Mouse (Mus musculus) lung, embryonic 16.5 days (tissue): ENCODE data around the gene Tnni3k. TPM values are rescaled to one million over a fixed set of nuclear protein-coding genes. Genes with fewer than 3 reads are reported as not detected.

Experiments
- ATAC-seq: fragments of 200-750 bp; cut with Nextera tagmentation; 2 replicates; pipeline ENCODE4 v1.8.0; 2017; ENCODE audit warnings: low read depth, mild to moderate bottlenecking, moderate library complexity
- H3K27ac ChIP-seq: fragments of 300-500 bp; sonication (generic); 2 replicates; pipeline ENCODE4 v1.5.1; 2014; ENCODE audit warnings: mild to moderate bottlenecking, control low read depth, low read length
- H3K27me3 ChIP-seq: fragments of 300-500 bp; sonication (generic); 2 replicates; pipeline ENCODE4 v1.6.1; 2014; ENCODE audit warnings: low read depth, low read length, mixed read lengths; ENCODE audit not compliant: control insufficient read depth, insufficient read depth
- H3K36me3 ChIP-seq: fragments of 300-500 bp; sonication (generic); 2 replicates; pipeline ENCODE4 v1.6.1; 2014; ENCODE audit warnings: low read length; ENCODE audit not compliant: control insufficient read depth, insufficient read depth
- H3K4me1 ChIP-seq: fragments of 300-500 bp; sonication (generic); replicated peaks from 2 replicates; pipeline ENCODE4 v1.6.1; 2014; ENCODE audit warnings: low read length, mixed read lengths; ENCODE audit not compliant: control insufficient read depth, insufficient read depth
- H3K4me2 ChIP-seq: fragments of 300-500 bp; sonication (generic); 2 replicates; pipeline ENCODE4 v1.6.1; 2014; ENCODE audit warnings: low read depth, low read length, control low read depth
- H3K4me3 ChIP-seq: fragments of 300-500 bp; sonication (generic); 2 replicates; pipeline ENCODE4 v1.5.1; 2014; ENCODE audit warnings: mild to moderate bottlenecking, low read length, control low read depth
- H3K9ac ChIP-seq: fragments of 300-500 bp; sonication (generic); 2 replicates; pipeline ENCODE4 v1.6.1; 2014; ENCODE audit warnings: low read length, control low read depth
- H3K9me3 ChIP-seq: fragments of 300-500 bp; sonication (generic); 2 replicates; pipeline ENCODE4 v1.6.1; 2016; ENCODE audit warnings: low read length; ENCODE audit not compliant: control insufficient read depth
- WGBS: fragments of 180-500 bp; shearing (Covaris S2); extraction: QIAGEN DNeasy Blood & Tissue Kit; methylation state at CpG from one replicate; pipeline ENCODE4 v1.1.7; 2014; 5-methylcytosine and 5-hydroxymethylcytosine counted together
- polyA plus RNA-seq: library from polyadenylated mRNA; unstranded; fragments of >200 nt; fragmentation: Nextera tagmentation; extraction: Ambion mirVana; gene quantifications from 2 replicates; pipeline ENCODE4 v1.2.1, GENCODE M21; 2015

Tnni3k gene
- polyA plus RNA-seq = 0.77 and 1.1 TPM in 2 replicates

DNA sequence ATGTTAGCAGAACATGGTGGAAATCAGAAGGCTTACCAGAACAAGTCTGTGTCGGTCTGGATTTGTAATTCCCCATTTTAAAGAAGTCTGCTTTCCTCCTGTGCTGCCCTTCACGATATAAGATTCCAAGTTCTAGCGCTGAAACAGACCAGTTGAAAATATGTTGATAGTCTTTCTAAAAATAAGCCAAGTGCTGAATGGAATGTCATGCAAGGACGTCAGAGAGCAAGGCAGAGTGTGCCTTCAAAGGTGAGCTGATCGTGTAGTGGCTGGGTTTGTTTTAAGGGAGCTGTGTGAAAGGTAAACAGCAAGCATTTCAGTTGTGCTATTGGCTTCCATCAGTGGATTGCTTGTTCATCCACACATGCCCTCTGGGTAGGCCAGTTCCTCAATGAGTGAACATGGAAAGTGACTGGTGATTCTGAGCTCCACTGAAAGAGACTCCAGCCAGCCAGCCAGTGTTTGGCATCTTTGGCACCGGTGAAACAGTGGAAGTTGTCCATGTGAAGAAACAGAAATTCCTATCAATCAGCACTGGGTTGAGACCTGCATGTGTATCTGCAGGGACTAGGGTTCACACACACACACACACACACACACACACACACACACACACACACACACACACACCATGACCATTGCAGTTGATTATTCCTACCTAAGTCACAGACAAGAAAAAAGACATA, at the start of gene Tnni3k:
Tnni3k (minus strand) TSS at position 177 of the 686 bp plus-strand sequence.
- H3K9ac ChIP-seq = no peak within 1 kb of the TSS
- H3K27ac ChIP-seq = no peak within 1 kb of the TSS
- H3K36me3 ChIP-seq = no peaks in the 10 kb centered on the region
- no peaks in the 10 kb centered on the region for H3K27me3 ChIP-seq
- H3K4me1 ChIP-seq = no peaks in the 10 kb centered on the region
- H3K4me3 ChIP-seq = no peak within 1 kb of the TSS
- no peak within 1 kb of the TSS for H3K4me2 ChIP-seq
- ATAC-seq = no peak
- WGBS = 46% methylated on average over 6 of the region's 6 CpGs
- H3K9me3 ChIP-seq = no peaks in the 10 kb centered on the region

DNA sequence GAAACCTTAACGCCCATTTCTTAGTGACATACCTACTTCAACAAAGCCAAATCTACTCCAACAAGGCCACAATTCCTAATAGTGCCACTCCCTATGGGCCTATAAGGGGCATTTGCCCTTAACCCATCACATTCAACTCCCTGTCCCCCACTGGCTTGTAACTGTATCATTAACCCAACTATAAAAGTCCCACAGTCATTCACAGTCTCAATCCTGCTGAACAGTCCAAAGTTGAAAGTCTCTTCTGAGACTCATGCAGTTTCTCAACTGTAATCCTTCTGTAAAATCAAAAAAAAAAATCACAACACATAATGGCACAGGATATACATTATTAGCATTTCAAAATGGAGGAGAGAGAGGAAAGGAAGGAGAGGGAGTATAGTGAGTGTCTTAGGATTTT, 44.1 kb upstream of the Tnni3k start:
- no peaks in the 10 kb centered on the region for H3K36me3 ChIP-seq
- WGBS = 81% methylated on average over 1 of the region's 1 CpGs
- no peak for ATAC-seq
- no peak overlapping the region for H3K27ac ChIP-seq
- H3K9me3 ChIP-seq = no peaks in the 10 kb centered on the region
- H3K27me3 ChIP-seq = no peaks in the 10 kb centered on the region
- no peak overlapping the region for H3K4me2 ChIP-seq
- H3K4me1 ChIP-seq = no peaks in the 10 kb centered on the region
- H3K4me3 ChIP-seq = no peak overlapping the region
- no peak overlapping the region for H3K9ac ChIP-seq

DNA sequence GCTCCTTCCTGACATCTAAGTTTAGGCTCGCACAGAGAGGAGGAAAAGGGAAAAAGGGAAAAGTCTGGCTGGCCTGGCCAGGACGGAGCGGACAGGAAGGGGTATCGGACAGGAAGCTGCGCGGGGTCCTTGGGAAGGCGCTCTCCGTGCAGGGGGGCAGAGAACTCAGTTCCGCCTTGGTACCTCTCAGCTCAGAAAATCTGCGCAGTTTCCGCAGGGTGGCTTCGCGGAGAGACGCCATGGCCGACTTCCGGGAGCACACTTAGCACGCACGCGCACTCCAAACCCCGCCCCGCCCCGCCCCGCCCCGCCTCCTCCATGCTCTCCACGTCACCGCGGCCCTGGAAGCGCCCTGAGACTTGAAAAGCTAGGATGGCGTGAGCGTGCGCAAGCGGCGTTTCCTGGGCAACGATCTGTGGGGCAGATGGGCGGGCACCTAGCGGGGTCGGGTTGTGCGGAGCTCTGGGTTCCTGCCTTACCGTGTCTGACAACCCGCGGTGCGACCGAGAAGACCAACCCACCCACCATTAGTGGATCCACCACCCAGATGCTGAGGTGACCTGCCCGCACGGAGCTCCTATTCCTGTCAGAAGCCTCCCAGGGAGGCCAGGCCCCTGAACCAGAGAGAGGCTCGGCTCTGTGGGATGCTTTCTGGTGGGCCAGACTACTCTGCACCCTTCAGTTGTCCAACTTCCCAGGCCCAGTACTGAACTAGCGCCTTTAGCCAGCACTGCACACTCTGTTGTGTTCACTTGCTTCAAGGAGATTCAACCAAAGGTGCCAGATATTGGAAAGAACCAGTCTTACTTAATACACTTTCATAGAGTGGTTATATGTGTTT, 38.1 kb upstream of the Tnni3k start, which contains the start of the genes Fpgt and Lrriq3:
Fpgt (minus strand) TSS at position 288 of the 841 bp plus-strand sequence.
Lrriq3 (plus strand) TSS at position 319 of the 841 bp plus-strand sequence.
- peak; percentile 99 for ATAC-seq
- H3K4me2 ChIP-seq = peak within 1 kb of the TSS; percentile 77
- 0 out of 2 replicates have a peak, but pooled peaks cover 3% of the 10 kb centered on the region for H3K36me3 ChIP-seq
- peak within 1 kb of the TSS; percentile 85 for H3K9ac ChIP-seq
- H3K27me3 ChIP-seq = no peaks in the 10 kb centered on the region
- peaks cover 4% of the 10 kb centered on the region for H3K4me1 ChIP-seq
- H3K4me3 ChIP-seq = peak within 1 kb of the TSS; percentile 62
- peak within 1 kb of the TSS; percentile 80 for H3K27ac ChIP-seq
- WGBS = 1% methylated on average over 44 of the region's 47 CpGs
- H3K9me3 ChIP-seq = no peaks in the 10 kb centered on the region

DNA sequence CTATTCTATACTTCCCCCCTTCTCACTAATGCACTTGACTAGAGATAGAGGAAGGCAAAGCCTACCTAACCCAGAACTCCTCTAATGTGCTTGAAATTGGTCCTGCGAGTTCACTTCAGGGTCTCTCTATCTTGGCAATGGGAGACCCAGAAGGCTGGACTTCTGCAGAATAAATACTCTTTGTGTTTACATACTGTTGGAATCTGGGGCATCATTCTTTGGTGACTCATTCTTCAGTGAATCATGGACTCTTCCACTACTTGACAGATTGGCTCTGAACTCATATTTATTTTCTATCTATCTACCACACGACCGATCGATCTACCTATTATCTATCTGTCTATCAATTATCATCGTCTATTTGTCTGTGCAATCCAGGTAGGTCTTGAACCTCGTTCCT, 36.9 kb upstream of the Tnni3k start:
- H3K4me3 ChIP-seq = no peak overlapping the region
- no peaks in the 10 kb centered on the region for H3K9me3 ChIP-seq
- H3K4me2 ChIP-seq = peak overlapping the region; percentile 77
- H3K27ac ChIP-seq = no peak overlapping the region
- peaks cover 4% of the 10 kb centered on the region for H3K4me1 ChIP-seq
- peaks cover 11% of the 10 kb centered on the region for H3K36me3 ChIP-seq
- ATAC-seq = no peak
- 86% methylated on average over 6 of the region's 6 CpGs for WGBS
- H3K9ac ChIP-seq = no peak overlapping the region
- no peaks in the 10 kb centered on the region for H3K27me3 ChIP-seq

DNA sequence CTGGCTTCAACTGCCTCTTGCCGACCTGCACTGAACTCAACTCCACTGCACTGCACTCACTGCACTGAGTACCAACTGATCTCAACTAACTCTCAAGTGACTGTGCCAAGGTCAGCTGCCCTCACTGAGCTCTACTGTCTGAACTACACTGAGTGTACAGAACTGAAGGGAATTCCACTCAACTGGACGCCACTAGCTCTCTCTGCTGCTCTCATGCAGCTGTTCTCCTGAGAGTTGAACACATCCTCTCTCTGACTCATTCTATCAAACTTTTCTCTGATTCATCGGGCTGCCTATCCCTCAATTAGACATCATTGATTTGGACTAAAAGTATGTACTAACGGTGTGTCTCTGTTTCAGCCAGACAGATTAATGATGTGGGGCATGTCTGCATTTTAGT, 22.7 kb upstream of the Tnni3k start:
- ATAC-seq = no peak
- no peak overlapping the region for H3K4me2 ChIP-seq
- no peak overlapping the region for H3K4me3 ChIP-seq
- no peaks in the 10 kb centered on the region for H3K9me3 ChIP-seq
- no peak overlapping the region for H3K27ac ChIP-seq
- H3K27me3 ChIP-seq = no peaks in the 10 kb centered on the region
- WGBS = 67% methylated on average over 4 of the region's 4 CpGs
- H3K4me1 ChIP-seq = no peaks in the 10 kb centered on the region
- H3K36me3 ChIP-seq = no peaks in the 10 kb centered on the region
- H3K9ac ChIP-seq = no peak overlapping the region

- Histone ChIP-seq H3K9ac (no peak overlapping the region), H3K27ac (no peak overlapping the region)
Observed at GRCm38 (mm10) chr3:155059449-155059822, 4.2 kb upstream of the Tnni3k start.

GRCm38 (mm10) chr3:155058800-155059448, 3.7 kb upstream of the Tnni3k start:
- Histone ChIP-seq H3K27ac (no peak overlapping the region), H3K4me3 (no peak overlapping the region), H3K9me3 (no peaks in the 10 kb centered on the region), H3K36me3 (no peaks in the 10 kb centered on the region), H3K9ac (no peak overlapping the region), H3K4me1 (no peaks in the 10 kb centered on the region), H3K4me2 (no peak overlapping the region), H3K27me3 (no peaks in the 10 kb centered on the region)
- WGBS = 60% methylated on average over 6 of the region's 6 CpGs
- no peak for ATAC-seq

More at GRCm38 (mm10) chr3:155059449-155059822, 4.2 kb upstream of the Tnni3k start:
- ATAC-seq = no peak
- Histone ChIP-seq H3K9me3 (no peaks in the 10 kb centered on the region), H3K36me3 (no peaks in the 10 kb centered on the region), H3K27me3 (no peaks in the 10 kb centered on the region), H3K4me3 (no peak overlapping the region), H3K4me1 (no peaks in the 10 kb centered on the region), H3K4me2 (no peak overlapping the region)

GRCm38 (mm10) chr3:155057566-155057965, 2.4 kb upstream of the Tnni3k start:
- no peaks in the 10 kb centered on the region for H3K36me3 ChIP-seq

DNA sequence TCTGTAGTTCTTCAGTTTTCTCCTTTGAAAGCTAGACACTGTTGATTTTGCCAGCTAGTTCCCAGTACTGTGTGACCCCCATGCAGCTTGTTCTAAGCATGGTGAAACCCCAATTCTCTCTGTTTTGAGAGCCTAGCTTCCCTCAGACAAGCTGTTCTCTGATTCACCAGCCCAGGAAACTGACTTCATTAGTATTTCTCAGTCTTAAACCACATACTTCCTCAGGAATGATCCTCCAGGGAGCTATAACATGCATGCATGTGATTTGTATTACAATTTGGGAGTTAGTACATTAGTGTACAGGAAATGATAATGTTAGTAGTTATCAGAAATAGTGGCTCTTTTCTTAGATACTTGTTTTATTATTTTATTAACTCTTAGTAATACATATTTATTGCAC, 1.4 kb upstream of the Tnni3k start:
- Histone ChIP-seq H3K9ac (no peak overlapping the region), H3K4me2 (no peak overlapping the region), H3K9me3 (no peaks in the 10 kb centered on the region), H3K4me1 (no peaks in the 10 kb centered on the region), H3K27me3 (no peaks in the 10 kb centered on the region), H3K36me3 (no peaks in the 10 kb centered on the region), H3K4me3 (no peak overlapping the region), H3K27ac (no peak overlapping the region)
- ATAC-seq = no peak

More at GRCm38 (mm10) chr3:155057566-155057965, 2.4 kb upstream of the Tnni3k start:
- H3K27me3 ChIP-seq = no peaks in the 10 kb centered on the region
- H3K4me2 ChIP-seq = no peak overlapping the region
- no peak overlapping the region for H3K27ac ChIP-seq
- no peaks in the 10 kb centered on the region for H3K4me1 ChIP-seq
- ATAC-seq = no peak
- no peaks in the 10 kb centered on the region for H3K9me3 ChIP-seq
- no peak overlapping the region for H3K4me3 ChIP-seq
- H3K9ac ChIP-seq = no peak overlapping the region
